Mouse (Mus musculus) liver, postnatal 0 days (tissue): ENCODE results near the gene Utrn. TPM values are rescaled to one million over a fixed set of nuclear protein-coding genes. Genes with fewer than 3 reads are reported as not detected.

ENCODE experiments used
- ATAC-seq: fragments of 200-750 bp; cut with Nextera tagmentation; 2 replicates; pipeline ENCODE4 v1.8.0; 2017; ENCODE audit warnings: mild to moderate bottlenecking, moderate library complexity
- DNase-seq: peaks from one replicate; pipeline ENCODE4 v3.0.0-alpha.2; 2016
- H3K27ac ChIP-seq: fragments of 300-500 bp; sonication (generic); 2 replicates; pipeline ENCODE4 v1.5.1; 2014; ENCODE audit warnings: antibody characterized with exemption, moderate library complexity, mild to moderate bottlenecking, low read depth
- H3K27me3 ChIP-seq: fragments of 300-500 bp; sonication (generic); 2 replicates; pipeline ENCODE4 v1.6.1; 2014; ENCODE audit warnings: low read length, control low read depth, mixed read lengths; ENCODE audit not compliant: insufficient read depth
- H3K36me3 ChIP-seq: fragments of 300-500 bp; sonication (generic); replicated peaks from 2 replicates; pipeline ENCODE4 v1.6.1; 2014; ENCODE audit warnings: mild to moderate bottlenecking, control low read depth, low read length, moderate library complexity, mixed read lengths; ENCODE audit not compliant: insufficient read depth
- H3K4me1 ChIP-seq: fragments of 300-500 bp; sonication (generic); 2 replicates; pipeline ENCODE4 v1.6.1; 2014; ENCODE audit warnings: antibody characterized with exemption, mild to moderate bottlenecking, control low read depth; ENCODE audit not compliant: insufficient read depth
- H3K4me2 ChIP-seq: fragments of 300-500 bp; sonication (generic); 2 replicates; pipeline ENCODE4 v1.6.1; 2014; ENCODE audit warnings: low read depth, mild to moderate bottlenecking, low read length, moderate library complexity, mixed read lengths
- H3K4me3 ChIP-seq: fragments of 300-500 bp; sonication (generic); 2 replicates; pipeline ENCODE4 v1.5.1; 2014; ENCODE audit warnings: low read depth, low read length
- H3K9ac ChIP-seq: fragments of 300-500 bp; sonication (generic); replicated peaks from 2 replicates; pipeline ENCODE4 v1.6.1; 2014; ENCODE audit warnings: mild to moderate bottlenecking, moderate library complexity
- H3K9me3 ChIP-seq: fragments of 300-500 bp; sonication (generic); 2 replicates; pipeline ENCODE4 v1.6.1; 2016; ENCODE audit warnings: mild to moderate bottlenecking, control low read depth, low read length, mixed read lengths
- CTCF ChIP-seq: sonication (generic); IDR thresholded peaks from 2 replicates; pipeline ENCODE4 v1.5.1; 2016; ENCODE audit warnings: antibody characterized with exemption, low read depth
- EP300 ChIP-seq: IDR thresholded peaks from 2 replicates; pipeline ENCODE4 v1.6.1; 2016; ENCODE audit warnings: antibody characterized with exemption, low read depth, mild to moderate bottlenecking
- WGBS: fragments of 180-500 bp; shearing (Covaris S2); extraction: QIAGEN DNeasy Blood & Tissue Kit; methylation state at CpG from one replicate; pipeline ENCODE4 v1.1.7; 2014; ENCODE audit not compliant: insufficient replicate concordance; 5-methylcytosine and 5-hydroxymethylcytosine counted together
- polyA plus RNA-seq: library from polyadenylated mRNA; unstranded; fragments of >200 nt; fragmentation: Nextera tagmentation; extraction: Ambion mirVana; gene quantifications from 2 replicates; pipeline ENCODE4 v1.2.1, GENCODE M21; 2015

The Utrn gene
- polyA plus RNA-seq, 1 experiment from 2014 or later: 9.7 TPM

DNA sequence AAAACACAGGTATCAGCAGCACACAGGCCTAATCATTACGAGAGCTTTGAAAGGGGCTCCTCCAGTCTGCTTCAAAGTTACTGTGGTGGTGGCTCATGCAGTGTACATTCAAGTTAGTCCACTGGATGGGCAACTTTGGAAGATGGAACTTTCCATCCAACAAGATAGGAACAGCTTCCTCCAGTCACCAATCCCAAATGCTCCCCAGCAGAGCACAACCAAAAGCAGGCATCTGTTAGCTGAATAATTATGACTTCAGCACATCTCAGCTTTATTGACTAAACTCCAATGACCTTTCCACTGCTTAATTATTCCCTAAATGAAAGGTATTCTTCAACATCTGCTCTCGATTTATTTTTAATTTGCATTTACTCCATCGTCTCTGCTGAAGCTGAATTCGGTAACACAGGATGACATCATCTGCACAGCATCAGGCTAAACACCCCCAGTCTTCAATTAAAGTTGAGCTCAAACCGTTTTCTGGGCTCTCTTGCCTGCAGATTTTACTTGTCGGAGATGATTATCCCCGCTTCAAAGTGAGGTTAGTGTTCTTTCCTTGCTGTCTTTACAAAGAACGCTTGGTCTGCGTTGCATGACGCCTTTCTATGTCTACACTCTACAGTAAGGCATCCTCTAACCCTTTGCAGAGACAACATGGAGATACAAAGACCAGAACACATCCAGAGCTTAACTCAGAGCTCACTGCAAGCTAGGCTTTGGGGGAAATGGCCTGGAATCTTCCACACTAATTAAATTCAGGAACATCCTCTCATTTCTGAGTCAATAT, 20.6 kb downstream of the Utrn start:
- ATAC-seq (no peak), DNase-seq (no peak)
- TF ChIP-seq EP300 (no peak), CTCF (no peak)
- WGBS: 85% methylated on average over 10 of the region's 10 CpGs
- no peak overlapping the region for H3K9ac ChIP-seq
- no peak overlapping the region for H3K4me2 ChIP-seq
- no peaks in the 10 kb centered on the region for H3K27me3 ChIP-seq
- no peaks in the 10 kb centered on the region for H3K9me3 ChIP-seq
- 0 out of 2 replicates have a peak, but pooled peaks cover 3% of the 10 kb centered on the region for H3K4me1 ChIP-seq
- no peak overlapping the region for H3K27ac ChIP-seq
- H3K36me3 ChIP-seq: no peaks in the 10 kb centered on the region
- no peak overlapping the region for H3K4me3 ChIP-seq

DNA sequence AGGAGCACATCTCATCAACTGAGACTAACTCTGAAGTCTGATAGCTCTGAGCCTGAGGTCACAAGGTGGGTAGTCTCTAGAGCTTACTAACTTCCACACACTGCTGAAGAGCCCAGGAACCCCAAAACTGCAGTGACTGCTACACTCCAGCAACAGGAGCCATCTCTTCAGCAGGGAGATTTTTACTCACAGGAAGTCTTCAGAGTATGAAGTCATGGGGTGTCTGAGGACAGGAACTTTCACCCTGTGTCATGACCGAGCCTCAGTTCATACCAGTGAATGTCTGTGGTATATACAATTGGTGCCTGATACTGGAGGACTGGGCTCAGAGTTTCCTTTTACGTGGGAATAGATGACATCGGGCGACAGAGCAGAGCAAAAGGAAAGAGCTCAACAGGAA, 26.6 kb downstream of the Utrn start:
- TF ChIP-seq CTCF: peak; percentile 16; the same call in 1 of the 2 replicates
- no peak for TF ChIP-seq EP300
- H3K9me3 ChIP-seq: no peaks in the 10 kb centered on the region
- no peaks in the 10 kb centered on the region for H3K4me1 ChIP-seq
- no peaks in the 10 kb centered on the region for H3K27me3 ChIP-seq
- H3K36me3 ChIP-seq: no peaks in the 10 kb centered on the region
- no peak for DNase-seq
- no peak overlapping the region for H3K4me2 ChIP-seq
- H3K9ac ChIP-seq: no peak overlapping the region
- H3K27ac ChIP-seq: no peak overlapping the region
- ATAC-seq: no peak
- WGBS: 57% methylated on average over 4 of the region's 4 CpGs
- no peak overlapping the region for H3K4me3 ChIP-seq

DNA sequence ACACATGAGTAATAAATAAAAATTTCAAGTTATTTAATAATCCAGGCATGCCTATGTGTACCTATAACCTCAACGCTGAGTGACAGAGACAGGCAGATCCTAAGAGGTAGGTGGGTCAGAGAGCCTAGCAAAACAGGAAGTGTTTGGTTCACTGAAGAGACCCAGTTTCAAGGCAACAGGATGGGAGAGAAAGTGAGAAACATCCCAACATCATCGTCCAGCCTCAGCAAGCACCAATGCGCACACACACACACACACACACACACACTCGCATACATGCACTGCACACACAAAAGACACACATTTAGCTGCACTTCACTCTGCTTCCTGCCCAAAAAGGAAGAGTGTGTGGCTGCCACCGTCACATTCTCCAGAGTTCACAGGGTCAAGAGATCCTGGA, 27.7 kb downstream of the Utrn start:
- H3K27ac ChIP-seq: no peak overlapping the region
- no peaks in the 10 kb centered on the region for H3K9me3 ChIP-seq
- H3K36me3 ChIP-seq: no peaks in the 10 kb centered on the region
- DNase-seq: no peak
- H3K27me3 ChIP-seq: no peaks in the 10 kb centered on the region
- WGBS: 34% methylated on average over 5 of the region's 5 CpGs
- H3K4me2 ChIP-seq: no peak overlapping the region
- no peak for TF ChIP-seq EP300
- TF ChIP-seq CTCF: no peak
- H3K9ac ChIP-seq: no peak overlapping the region
- ATAC-seq: no peak
- H3K4me3 ChIP-seq: no peak overlapping the region
- H3K4me1 ChIP-seq: peaks cover 4% of the 10 kb centered on the region

DNA sequence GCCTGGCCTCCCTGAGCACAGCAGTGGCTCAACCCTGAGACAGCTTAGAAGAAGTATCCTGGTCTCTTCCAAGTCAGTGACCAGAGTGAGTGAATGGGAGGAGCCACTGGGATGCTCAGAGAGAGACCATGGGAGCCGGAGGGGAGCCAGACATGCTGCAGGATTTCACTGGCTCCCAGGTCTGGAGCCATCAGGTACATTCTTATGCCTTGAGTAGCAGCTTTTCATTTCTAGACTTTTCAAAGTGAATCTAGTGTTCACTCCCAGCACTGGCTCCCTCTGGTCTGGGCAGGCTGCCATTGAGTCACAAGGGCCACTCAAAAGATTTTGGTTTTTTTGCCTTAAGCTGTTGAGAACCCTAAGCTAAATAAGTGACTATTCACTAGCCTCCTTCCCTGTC, 31.5 kb downstream of the Utrn start:
- no peak overlapping the region for H3K27ac ChIP-seq
- H3K4me2 ChIP-seq: no peak overlapping the region
- peaks cover 8% of the 10 kb centered on the region for H3K4me1 ChIP-seq
- DNase-seq: no peak
- 95% methylated on average over 1 of the region's 1 CpGs for WGBS
- no peak for ATAC-seq
- no peaks in the 10 kb centered on the region for H3K9me3 ChIP-seq
- no peak for TF ChIP-seq CTCF
- no peak for TF ChIP-seq EP300
- no peaks in the 10 kb centered on the region for H3K36me3 ChIP-seq
- H3K4me3 ChIP-seq: no peak overlapping the region
- no peaks in the 10 kb centered on the region for H3K27me3 ChIP-seq
- no peak overlapping the region for H3K9ac ChIP-seq

- DNase-seq: no peak
- no peaks in the 10 kb centered on the region for H3K9me3 ChIP-seq
- H3K4me1 ChIP-seq: peaks cover 8% of the 10 kb centered on the region
- TF ChIP-seq CTCF (no peak), EP300 (no peak)
- H3K4me2 ChIP-seq: no peak overlapping the region
- WGBS: 56% methylated on average over 14 of the region's 14 CpGs
- no peak overlapping the region for H3K27ac ChIP-seq
- H3K9ac ChIP-seq: no peak overlapping the region
- H3K36me3 ChIP-seq: no peaks in the 10 kb centered on the region
- no peak overlapping the region for H3K4me3 ChIP-seq
- ATAC-seq: no peak
- H3K27me3 ChIP-seq: no peaks in the 10 kb centered on the region
Observed at GRCm38 (mm10) chr10:12836048-12836816, 32.9 kb downstream of the Utrn start.

GRCm38 (mm10) chr10:12834215-12834614, 35.0 kb downstream of the Utrn start:
- H3K27me3 ChIP-seq: no peaks in the 10 kb centered on the region
- no peak for DNase-seq
- TF ChIP-seq EP300 (no peak), CTCF (no peak)
- H3K4me3 ChIP-seq: no peak overlapping the region
- no peak overlapping the region for H3K9ac ChIP-seq
- H3K36me3 ChIP-seq: no peaks in the 10 kb centered on the region
- WGBS: 62% methylated on average over 1 of the region's 1 CpGs
- H3K4me2 ChIP-seq: no peak overlapping the region
- H3K4me1 ChIP-seq: peaks cover 8% of the 10 kb centered on the region
- no peak overlapping the region for H3K27ac ChIP-seq
- no peaks in the 10 kb centered on the region for H3K9me3 ChIP-seq
- ATAC-seq: no peak
